ENCODE assay signal across 8 mouse cellular contexts in the genomic region with DNA sequence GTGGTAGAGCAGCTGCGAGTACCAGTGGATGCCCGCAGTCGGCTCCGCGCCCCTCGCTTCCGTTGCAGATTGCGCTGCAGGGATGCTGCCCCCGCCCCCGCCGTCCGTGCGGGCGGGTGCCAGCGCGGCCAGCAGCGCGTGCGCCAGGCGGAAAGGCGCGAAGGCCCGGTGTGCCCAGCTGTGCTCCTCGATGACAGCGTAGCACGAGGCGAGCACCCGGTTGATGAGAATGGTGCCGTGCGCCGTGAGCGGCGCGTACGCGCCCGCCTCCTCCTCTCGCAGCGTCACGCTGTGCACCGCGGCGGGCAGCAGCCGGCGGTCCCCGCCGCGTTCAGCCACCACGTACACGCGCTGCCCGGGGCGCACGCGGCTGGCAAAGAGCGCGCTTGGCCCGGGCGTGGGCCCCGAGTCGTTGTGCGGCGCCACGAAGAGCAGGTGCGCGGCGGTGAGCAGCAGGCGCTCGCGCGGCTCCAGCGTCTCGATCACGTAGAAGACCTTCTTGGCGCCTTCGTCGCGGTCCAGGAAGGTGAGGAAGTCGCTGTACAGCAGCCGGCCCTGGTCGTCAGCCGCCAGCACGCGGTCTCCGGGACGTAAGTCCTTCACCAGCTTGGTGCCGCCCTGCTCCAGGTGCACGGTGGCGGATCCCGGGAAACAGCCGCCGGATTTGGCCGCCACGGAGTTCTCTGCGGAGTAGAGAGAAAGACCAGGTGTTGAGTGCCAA. TPM values are rescaled to one million over a fixed set of nuclear protein-coding genes. Genes with fewer than 3 reads are reported as not detected.
DNase-seq lines count a peak whose midpoint lies in the region; ATAC-seq lines count a peak whose summit lies in the region.

No protein-coding gene starts in this region.

- peaks cover 76% of the 10 kb centered on the region for H3K27me3 ChIP-seq in hindbrain, embryonic 15.5 days
- H3K27me3 ChIP-seq in midbrain, embryonic 11.5 days (ENCODE audit: control insufficient read depth, insufficient read depth, low read length) = peaks cover 72% of the 10 kb centered on the region

- H3K9ac ChIP-seq in hindbrain, embryonic 15.5 days = no peak overlapping the region
- H3K9ac ChIP-seq in midbrain, embryonic 11.5 days (ENCODE audit: low read length) = peak overlapping the region; percentile 53

- DNase-seq in frontal cortex, postnatal 36 days (ENCODE audit: low spot score in 2 of 2) = no peak
- peak; percentile 0 for DNase-seq in ovary, adult 18-20 months (ENCODE audit: low spot score)
- DNase-seq in ovary, postnatal 10 days (ENCODE audit: low spot score) = no peak
- DNase-seq in midbrain, embryonic 11.5 days (ENCODE audit: low spot score, missing footprints) = peak; percentile 95
- no peak for DNase-seq in T-cell, adult 2 months (ENCODE audit: low spot score)

- peaks cover 36% of the 10 kb centered on the region for H3K4me1 ChIP-seq in hindbrain, embryonic 15.5 days (replicated peaks)
- peaks cover 43% of the 10 kb centered on the region for H3K4me1 ChIP-seq in midbrain, embryonic 11.5 days (ENCODE audit: control insufficient read depth, insufficient read depth, low read length)

- under 1% methylated on average over 92 of the region's 95 CpGs for WGBS in hindbrain, embryonic 15.5 days
- WGBS in midbrain, embryonic 11.5 days = under 1% methylated on average over 79 of the region's 95 CpGs

- no peaks in the 10 kb centered on the region for H3K9me3 ChIP-seq in hindbrain, embryonic 15.5 days
- H3K9me3 ChIP-seq in midbrain, embryonic 11.5 days (ENCODE audit: control insufficient read depth, low read length) = no peaks in the 10 kb centered on the region

- no peak overlapping the region for H3K27ac ChIP-seq in hindbrain, embryonic 15.5 days (replicated peaks)
- peak overlapping the region; percentile 84 for H3K27ac ChIP-seq in midbrain, embryonic 11.5 days (ENCODE audit: low read depth, low read length)

- no peaks in the 10 kb centered on the region for H3K36me3 ChIP-seq in hindbrain, embryonic 15.5 days
- no peaks in the 10 kb centered on the region for H3K36me3 ChIP-seq in midbrain, embryonic 11.5 days (ENCODE audit: control insufficient read depth, insufficient read depth, low read length)

- peak overlapping the region; percentile 45 for H3K4me3 ChIP-seq in hindbrain, embryonic 15.5 days
- H3K4me3 ChIP-seq in midbrain, embryonic 11.5 days (ENCODE audit: low read depth, low read length) = peak overlapping the region; percentile 38

- ATAC-seq in frontal cortex, adult (ENCODE audit: low TSS enrichment) = peak; percentile 60
- ATAC-seq in hindbrain, embryonic 15.5 days (ENCODE audit: low FRiP score, low read depth) = peak; percentile 57
- no peak for ATAC-seq in midbrain, embryonic 11.5 days (ENCODE audit: low FRiP score)
- no peak for ATAC-seq in monocyte, adult 5-6 weeks (replicated peaks; ENCODE audit: insufficient number of reproducible peaks, low FRiP score, low TSS enrichment, poor library complexity, severe bottlenecking)

- peak overlapping the region; percentile 85 for H3K4me2 ChIP-seq in hindbrain, embryonic 15.5 days
- H3K4me2 ChIP-seq in midbrain, embryonic 11.5 days = peak overlapping the region; percentile 81

RNA-seq across cellular contexts. Expression of a gene that starts 9.0 kb away (rescaled TPM):
- polyA plus RNA-seq in hindbrain, embryonic 15.5 days (2015; fragmentation: Nextera tagmentation; extraction: Ambion mirVana) = 1.5 and 2.0 TPM in 2 replicates
- 4.9 and 6.8 TPM in 2 replicates for polyA plus RNA-seq in midbrain, embryonic 11.5 days (2014; fragmentation: Nextera tagmentation; extraction: Ambion mirVana)
- total RNA-seq in monocyte, adult 5-6 weeks (2017) = not detected in 3 replicates

Comparison
In these comparisons a context has a peak if more than half of its experiments do, and no peak if none do; other contexts are left out.
1. DNase-seq: peak in ovary, adult 18-20 months (single experiment) and midbrain, embryonic 11.5 days (single experiment); none in frontal cortex, postnatal 36 days (0 of 2), ovary, postnatal 10 days (single experiment) and T-cell, adult 2 months (single experiment).
2. ATAC-seq: peak in frontal cortex, adult (single experiment) and hindbrain, embryonic 15.5 days (single experiment); none in midbrain, embryonic 11.5 days (single experiment) and monocyte, adult 5-6 weeks (single experiment).